Mouse (Mus musculus): Measurements from ENCODE around the gene Rccd1. TPM values are rescaled to one million over a fixed set of nuclear protein-coding genes. Genes with fewer than 3 reads are reported as not detected.

Rccd1 gene
- polyA plus RNA-seq, 1 experiment from 2014 or later = 12.8 TPM

DNA sequence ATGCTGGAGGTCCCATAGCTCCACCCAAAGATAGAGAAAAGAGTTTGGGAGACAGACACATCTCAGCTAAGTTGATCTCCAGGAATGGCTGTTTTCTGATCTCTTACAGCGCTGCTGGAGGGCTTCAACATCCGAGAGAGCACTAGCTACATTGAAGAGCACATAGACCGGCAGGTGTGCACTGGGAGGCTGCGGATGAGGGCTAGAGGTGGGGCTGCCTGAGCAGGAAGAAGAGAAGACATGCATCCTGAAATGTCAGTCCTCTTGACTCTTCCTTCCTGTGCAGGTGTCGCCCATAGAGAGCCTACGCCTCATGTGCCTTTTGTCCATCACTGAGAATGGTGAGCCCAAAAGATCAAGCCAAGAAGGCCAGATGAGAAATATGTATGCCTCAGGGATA lies 38.5 kb downstream of the Rccd1 start:
- Histone ChIP-seq H3K4me1 (ENCODE audit: control insufficient read depth, insufficient read depth, low read length) (no peaks in the 10 kb centered on the region), H3K27me3 (ENCODE audit: control insufficient read depth, insufficient read depth, low read length) (no peaks in the 10 kb centered on the region), H3K4me3 (ENCODE audit: low read depth, low read length) (no peak overlapping the region), H3K27ac (ENCODE audit: low read depth, low read length) (no peak overlapping the region), H3K9ac (ENCODE audit: low read length) (no peak overlapping the region), H3K4me2 (ENCODE audit: low read depth) (no peak overlapping the region), H3K36me3 (ENCODE audit: control insufficient read depth, insufficient read depth, low read length) (peaks cover 12% of the 10 kb centered on the region), H3K9me3 (ENCODE audit: control insufficient read depth, low read length) (no peaks in the 10 kb centered on the region)
- 91% methylated on average over 6 of the region's 6 CpGs for WGBS
- ATAC-seq (ENCODE audit: insufficient read depth, low FRiP score, low TSS enrichment) (no peak), DNase-seq (ENCODE audit: low spot score) (no peak)

GRCm38 (mm10) chr7:80284391-80284790 lies 39.9 kb downstream of the Rccd1 start:
- ATAC-seq (ENCODE audit: insufficient read depth, low FRiP score, low TSS enrichment) (no peak), DNase-seq (ENCODE audit: low spot score) (no peak)
- Histone ChIP-seq H3K27me3 (ENCODE audit: control insufficient read depth, insufficient read depth, low read length) (no peaks in the 10 kb centered on the region), H3K4me3 (ENCODE audit: low read depth, low read length) (no peak overlapping the region), H3K4me1 (ENCODE audit: control insufficient read depth, insufficient read depth, low read length) (no peaks in the 10 kb centered on the region), H3K4me2 (ENCODE audit: low read depth) (no peak overlapping the region), H3K9ac (ENCODE audit: low read length) (no peak overlapping the region), H3K27ac (ENCODE audit: low read depth, low read length) (no peak overlapping the region), H3K36me3 (ENCODE audit: control insufficient read depth, insufficient read depth, low read length) (peaks cover 12% of the 10 kb centered on the region), H3K9me3 (ENCODE audit: control insufficient read depth, low read length) (no peaks in the 10 kb centered on the region)
- 91% methylated on average over 5 of the region's 5 CpGs for WGBS

DNA sequence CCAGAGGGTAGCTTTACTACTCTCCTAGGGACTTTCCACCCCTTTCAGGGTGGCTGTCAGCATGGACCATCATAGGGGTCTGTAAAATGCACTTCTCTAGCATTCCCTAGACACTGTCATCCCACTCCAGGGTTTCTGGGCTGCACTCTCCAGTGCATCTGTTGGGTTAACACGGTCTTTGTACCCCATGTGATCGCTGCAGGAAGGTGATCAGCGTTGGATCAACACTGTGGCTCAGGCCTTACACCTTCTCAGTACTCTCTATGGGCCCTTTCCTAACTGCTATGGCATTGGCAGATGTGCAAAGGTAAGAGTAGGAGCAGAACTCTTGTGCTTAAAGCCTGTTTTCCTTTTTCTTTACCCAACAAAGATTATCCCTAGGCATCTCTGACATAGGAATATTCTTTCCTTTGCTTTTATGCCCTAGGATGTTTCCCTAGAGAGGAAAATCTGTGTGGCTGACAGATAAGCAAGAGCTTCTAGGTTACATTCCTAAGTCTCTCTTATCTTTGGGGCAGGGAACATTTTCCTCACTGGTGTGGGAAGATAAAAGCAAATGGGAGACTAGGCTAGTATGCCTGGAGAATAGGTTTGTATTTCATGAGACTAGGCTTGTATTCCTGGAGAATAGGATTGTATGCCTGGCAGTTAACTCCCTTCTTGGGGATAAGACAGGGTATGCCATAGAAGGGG lies 40.9 kb downstream of the Rccd1 start:
- ATAC-seq (ENCODE audit: insufficient read depth, low FRiP score, low TSS enrichment) = no peak
- Histone ChIP-seq H3K9ac (ENCODE audit: low read length) (no peak overlapping the region), H3K27ac (ENCODE audit: low read depth, low read length) (no peak overlapping the region), H3K27me3 (ENCODE audit: control insufficient read depth, insufficient read depth, low read length) (no peaks in the 10 kb centered on the region), H3K4me2 (ENCODE audit: low read depth) (no peak overlapping the region), H3K4me1 (ENCODE audit: control insufficient read depth, insufficient read depth, low read length) (no peaks in the 10 kb centered on the region), H3K36me3 (ENCODE audit: control insufficient read depth, insufficient read depth, low read length) (peaks cover 12% of the 10 kb centered on the region), H3K9me3 (ENCODE audit: control insufficient read depth, low read length) (no peaks in the 10 kb centered on the region), H3K4me3 (ENCODE audit: low read depth, low read length) (no peak overlapping the region)
- DNase-seq (ENCODE audit: low spot score) = no peak
- WGBS = 83% methylated on average over 3 of the region's 3 CpGs

DNA sequence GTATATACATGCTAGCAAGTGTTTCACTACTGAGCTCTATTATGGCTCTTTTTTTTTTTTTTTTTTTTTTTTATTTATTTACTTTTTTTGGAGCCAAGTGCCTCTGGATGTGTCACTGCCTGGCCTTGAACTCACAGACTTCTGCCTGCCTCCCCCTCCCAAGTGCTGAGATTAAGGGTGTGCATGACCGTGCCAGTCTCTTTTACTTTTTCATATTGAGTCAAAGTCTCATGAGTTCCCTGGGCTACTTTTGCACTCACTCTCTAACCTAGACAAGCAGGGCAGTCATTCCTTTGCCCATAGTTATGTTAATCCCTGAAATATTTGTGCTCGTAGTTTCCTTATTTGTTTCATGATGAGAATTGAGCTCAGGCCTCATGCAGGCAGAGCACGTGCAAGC lies 42.6 kb downstream of the Rccd1 start:
- H3K9me3 ChIP-seq (ENCODE audit: control insufficient read depth, low read length) = no peaks in the 10 kb centered on the region
- DNase-seq (ENCODE audit: low spot score) (no peak), ATAC-seq (ENCODE audit: insufficient read depth, low FRiP score, low TSS enrichment) (no peak)
- peaks cover 6% of the 10 kb centered on the region for H3K36me3 ChIP-seq (ENCODE audit: control insufficient read depth, insufficient read depth, low read length)
- WGBS = 89% methylated on average over 3 of the region's 3 CpGs
- H3K9ac ChIP-seq (ENCODE audit: low read length) = no peak overlapping the region
- no peaks in the 10 kb centered on the region for H3K27me3 ChIP-seq (ENCODE audit: control insufficient read depth, insufficient read depth, low read length)
- no peak overlapping the region for H3K4me3 ChIP-seq (ENCODE audit: low read depth, low read length)
- H3K4me2 ChIP-seq (ENCODE audit: low read depth) = no peak overlapping the region
- H3K27ac ChIP-seq (ENCODE audit: low read depth, low read length) = no peak overlapping the region
- no peaks in the 10 kb centered on the region for H3K4me1 ChIP-seq (ENCODE audit: control insufficient read depth, insufficient read depth, low read length)

- Histone ChIP-seq H3K4me1 (ENCODE audit: control insufficient read depth, insufficient read depth, low read length) (no peaks in the 10 kb centered on the region), H3K4me3 (ENCODE audit: low read depth, low read length) (no peak overlapping the region), H3K4me2 (ENCODE audit: low read depth) (no peak overlapping the region), H3K27me3 (ENCODE audit: control insufficient read depth, insufficient read depth, low read length) (no peaks in the 10 kb centered on the region), H3K36me3 (ENCODE audit: control insufficient read depth, insufficient read depth, low read length) (peaks cover 11% of the 10 kb centered on the region), H3K9me3 (ENCODE audit: control insufficient read depth, low read length) (no peaks in the 10 kb centered on the region), H3K27ac (ENCODE audit: low read depth, low read length) (no peak overlapping the region), H3K9ac (ENCODE audit: low read length) (no peak overlapping the region)
- WGBS = 86% methylated on average over 2 of the region's 2 CpGs
- no peak for ATAC-seq (ENCODE audit: insufficient read depth, low FRiP score, low TSS enrichment)
- no peak for DNase-seq (ENCODE audit: low spot score)
These were observed 43.3 kb downstream of the Rccd1 start for GRCm38 (mm10) chr7:80280998-80281397.

GRCm38 (mm10) chr7:80280032-80280431 lies 44.2 kb downstream of the Rccd1 start:
- Histone ChIP-seq H3K4me2 (ENCODE audit: low read depth) (no peak overlapping the region), H3K27me3 (ENCODE audit: control insufficient read depth, insufficient read depth, low read length) (no peaks in the 10 kb centered on the region), H3K4me3 (ENCODE audit: low read depth, low read length) (no peak overlapping the region), H3K9me3 (ENCODE audit: control insufficient read depth, low read length) (peaks cover 3% of the 10 kb centered on the region; the same call in 1 of the 2 replicates), H3K9ac (ENCODE audit: low read length) (no peak overlapping the region), H3K36me3 (ENCODE audit: control insufficient read depth, insufficient read depth, low read length) (peaks cover 15% of the 10 kb centered on the region), H3K4me1 (ENCODE audit: control insufficient read depth, insufficient read depth, low read length) (no peaks in the 10 kb centered on the region), H3K27ac (ENCODE audit: low read depth, low read length) (no peak overlapping the region)
- ATAC-seq (ENCODE audit: insufficient read depth, low FRiP score, low TSS enrichment) (no peak), DNase-seq (ENCODE audit: low spot score) (no peak)
- WGBS = 83% methylated on average over 10 of the region's 10 CpGs

- no peaks in the 10 kb centered on the region for H3K4me1 ChIP-seq (ENCODE audit: control insufficient read depth, insufficient read depth, low read length)
- no peak overlapping the region for H3K27ac ChIP-seq (ENCODE audit: low read depth, low read length)
- H3K36me3 ChIP-seq (ENCODE audit: control insufficient read depth, insufficient read depth, low read length) = peaks cover 29% of the 10 kb centered on the region
- H3K9me3 ChIP-seq (ENCODE audit: control insufficient read depth, low read length) = peaks cover 10% of the 10 kb centered on the region
- H3K4me2 ChIP-seq (ENCODE audit: low read depth) = no peak overlapping the region
- no peak overlapping the region for H3K9ac ChIP-seq (ENCODE audit: low read length)
- DNase-seq (ENCODE audit: low spot score) (no peak), ATAC-seq (ENCODE audit: insufficient read depth, low FRiP score, low TSS enrichment) (no peak)
- 94% methylated on average over 4 of the region's 4 CpGs for WGBS
- H3K4me3 ChIP-seq (ENCODE audit: low read depth, low read length) = no peak overlapping the region
- no peaks in the 10 kb centered on the region for H3K27me3 ChIP-seq (ENCODE audit: control insufficient read depth, insufficient read depth, low read length)
These were observed 47.9 kb downstream of the Rccd1 start for GRCm38 (mm10) chr7:80276374-80276773.

DNA sequence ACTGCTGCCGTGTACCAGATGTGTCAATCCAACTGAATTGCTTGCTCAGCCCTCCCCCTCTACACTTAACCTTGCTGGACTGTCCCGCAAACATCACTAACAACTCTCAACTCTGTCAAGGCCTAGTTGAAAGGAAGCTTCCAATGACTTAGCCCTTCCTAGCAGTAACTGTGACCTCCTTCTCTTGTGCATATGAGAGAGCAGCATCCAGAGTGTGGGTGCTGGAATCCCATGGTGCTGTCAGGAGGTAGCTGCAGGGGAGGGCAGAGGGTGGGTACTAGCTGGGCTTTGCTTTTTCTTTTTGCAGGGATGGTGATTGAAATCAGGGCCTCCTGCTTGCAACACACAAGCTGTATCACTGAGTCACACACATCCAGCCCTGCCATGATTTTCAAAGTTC lies 50.8 kb downstream of the Rccd1 start:
- peaks cover 10% of the 10 kb centered on the region for H3K9me3 ChIP-seq (ENCODE audit: control insufficient read depth, low read length)
- 92% methylated on average over 2 of the region's 2 CpGs for WGBS

DNA sequence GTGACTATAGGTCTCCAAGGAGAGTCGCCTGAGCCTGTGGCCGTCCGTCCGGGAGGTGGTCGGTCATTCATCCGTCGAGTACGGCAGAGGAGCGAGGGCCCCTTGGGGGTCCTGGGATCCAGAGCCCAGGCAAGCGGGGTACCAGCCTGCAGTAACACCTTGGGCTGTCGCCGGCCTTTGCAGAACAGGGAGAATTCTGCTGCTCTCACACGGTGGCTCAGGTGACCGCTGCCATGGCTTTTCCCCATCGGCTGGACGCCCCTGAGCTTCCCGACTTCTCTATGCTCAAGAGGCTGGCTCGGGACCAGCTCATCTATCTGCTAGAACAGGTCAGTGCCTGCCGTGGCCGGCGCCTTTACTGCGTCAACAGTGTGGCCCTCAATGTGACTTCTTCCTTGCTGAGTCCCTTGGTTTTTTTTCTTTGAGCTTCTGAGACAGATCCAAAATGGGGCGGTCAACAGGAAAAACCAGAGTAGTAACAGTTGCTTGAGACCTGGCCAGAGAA lies 54.5 kb downstream of the Rccd1 start:
- DNase-seq (ENCODE audit: low spot score) (no peak), ATAC-seq (ENCODE audit: insufficient read depth, low FRiP score, low TSS enrichment) (0 out of 2 replicates have a peak, but pooled peaks have one; percentile 48)
- H3K9ac ChIP-seq (ENCODE audit: low read length) = peak overlapping the region; percentile 78
- 0 out of 2 replicates have a peak overlapping the region, but pooled peaks have one; percentile 49 for H3K27ac ChIP-seq (ENCODE audit: low read depth, low read length)
- H3K4me1 ChIP-seq (ENCODE audit: control insufficient read depth, insufficient read depth, low read length) = peaks cover 13% of the 10 kb centered on the region
- peak overlapping the region; percentile 87 for H3K4me3 ChIP-seq (ENCODE audit: low read depth, low read length)
- no peaks in the 10 kb centered on the region for H3K27me3 ChIP-seq (ENCODE audit: control insufficient read depth, insufficient read depth, low read length)
- peaks cover 5% of the 10 kb centered on the region for H3K9me3 ChIP-seq (ENCODE audit: control insufficient read depth, low read length)
- peak overlapping the region; percentile 91 for H3K4me2 ChIP-seq (ENCODE audit: low read depth)
- H3K36me3 ChIP-seq (ENCODE audit: control insufficient read depth, insufficient read depth, low read length) = peaks cover 21% of the 10 kb centered on the region
- under 1% methylated on average over 23 of the region's 23 CpGs for WGBS

More for the DNA sequence above, 50.8 kb downstream of the Rccd1 start:
- H3K27me3 ChIP-seq (ENCODE audit: control insufficient read depth, insufficient read depth, low read length) = no peaks in the 10 kb centered on the region
- H3K4me1 ChIP-seq (ENCODE audit: control insufficient read depth, insufficient read depth, low read length) = peaks cover 13% of the 10 kb centered on the region
- H3K9ac ChIP-seq (ENCODE audit: low read length) = no peak overlapping the region
- no peak for DNase-seq (ENCODE audit: low spot score)
- no peak for ATAC-seq (ENCODE audit: insufficient read depth, low FRiP score, low TSS enrichment)
- H3K4me2 ChIP-seq (ENCODE audit: low read depth) = no peak overlapping the region
- no peak overlapping the region for H3K4me3 ChIP-seq (ENCODE audit: low read depth, low read length)
- no peak overlapping the region for H3K27ac ChIP-seq (ENCODE audit: low read depth, low read length)
- peaks cover 29% of the 10 kb centered on the region for H3K36me3 ChIP-seq (ENCODE audit: control insufficient read depth, insufficient read depth, low read length)
